22 mouse cellular contexts compared by ENCODE assay signal in genomic region chr12:25650237-25650636, GRCm38 (mm10).
"Had no signal": no experiment of that assay in that cellular context is flagged by ENCODE, and none has a peak within 500 bp of the region (broad histone marks: within the 10 kb centered on the region; RNA-seq: fewer than 3 reads in every experiment).

No protein-coding gene starts in this region.

- ATAC-seq: liver, embryonic 12.5 days; midbrain, embryonic 13.5 days; midbrain, embryonic 16.5 days had no signal

- H3K27ac ChIP-seq: liver, embryonic 12.5 days; liver, embryonic 15.5 days; lung, embryonic 15.5 days; midbrain, embryonic 10.5 days; midbrain, embryonic 13.5 days; neural tube, embryonic 13.5 days; stomach, embryonic 15.5 days had no signal

- H3K36me3 ChIP-seq: liver, embryonic 12.5 days; liver, embryonic 15.5 days; lung, embryonic 15.5 days; midbrain, embryonic 10.5 days; midbrain, embryonic 13.5 days; neural tube, embryonic 13.5 days; stomach, embryonic 15.5 days had no signal

- DNase-seq: kidney, adult 9 months; kidney, postnatal 14 days; kidney, postnatal 4 days; liver; lung, adult 18-20 months; lung, postnatal 10 days; lung, postnatal 36 days; retina, postnatal 1 day; right cerebral cortex, postnatal 25 days; spleen, adult 18-20 months; thymus, adult 18-20 months; thymus, postnatal 36 days had no signal

- H3K9ac ChIP-seq: liver, embryonic 12.5 days; liver, embryonic 15.5 days; lung, embryonic 15.5 days; midbrain, embryonic 13.5 days; neural tube, embryonic 13.5 days; stomach, embryonic 15.5 days had no signal

- H3K4me3 ChIP-seq: liver, embryonic 12.5 days; liver, embryonic 15.5 days; lung, embryonic 15.5 days; megakaryocyte, embryonic 14.5 days; midbrain, embryonic 10.5 days; midbrain, embryonic 13.5 days; myocyte; neural tube, embryonic 13.5 days; stomach, embryonic 15.5 days had no signal

- H3K9me3 ChIP-seq: liver, embryonic 12.5 days; liver, embryonic 15.5 days; lung, embryonic 15.5 days; megakaryocyte, embryonic 14.5 days; midbrain, embryonic 10.5 days; midbrain, embryonic 13.5 days; neural tube, embryonic 13.5 days; stomach, embryonic 15.5 days had no signal

- H3K4me2 ChIP-seq: liver, embryonic 12.5 days; liver, embryonic 15.5 days; lung, embryonic 15.5 days; midbrain, embryonic 13.5 days; neural tube, embryonic 13.5 days; stomach, embryonic 15.5 days had no signal

- H3K4me1 ChIP-seq: liver, embryonic 12.5 days; liver, embryonic 15.5 days; lung, embryonic 15.5 days; megakaryocyte, embryonic 14.5 days; midbrain, embryonic 10.5 days; midbrain, embryonic 13.5 days; neural tube, embryonic 13.5 days; stomach, embryonic 15.5 days had no signal

- H3K27me3 ChIP-seq: liver, embryonic 12.5 days; liver, embryonic 15.5 days; lung, embryonic 15.5 days; megakaryocyte, embryonic 14.5 days; midbrain, embryonic 13.5 days; neural tube, embryonic 13.5 days; stomach, embryonic 15.5 days had no signal
